Mouse (Mus musculus) central nervous system, embryonic 18 days (tissue): ENCODE data around the gene Nup107. TPM values are rescaled to one million over a fixed set of nuclear protein-coding genes. Genes with fewer than 3 reads are reported as not detected.

Experiments used
- polyA plus RNA-seq: library from polyadenylated mRNA; depleted of rRNA; stranded (reverse); fragments of >200 nt; gene quantifications from 2 replicates; pipeline ENCODE4 v1.2.3, GENCODE M21; 2012; rRNA removed

The Nup107 gene
- polyA plus RNA-seq = 31.6 and 32.7 TPM in 2 replicates

DNA sequence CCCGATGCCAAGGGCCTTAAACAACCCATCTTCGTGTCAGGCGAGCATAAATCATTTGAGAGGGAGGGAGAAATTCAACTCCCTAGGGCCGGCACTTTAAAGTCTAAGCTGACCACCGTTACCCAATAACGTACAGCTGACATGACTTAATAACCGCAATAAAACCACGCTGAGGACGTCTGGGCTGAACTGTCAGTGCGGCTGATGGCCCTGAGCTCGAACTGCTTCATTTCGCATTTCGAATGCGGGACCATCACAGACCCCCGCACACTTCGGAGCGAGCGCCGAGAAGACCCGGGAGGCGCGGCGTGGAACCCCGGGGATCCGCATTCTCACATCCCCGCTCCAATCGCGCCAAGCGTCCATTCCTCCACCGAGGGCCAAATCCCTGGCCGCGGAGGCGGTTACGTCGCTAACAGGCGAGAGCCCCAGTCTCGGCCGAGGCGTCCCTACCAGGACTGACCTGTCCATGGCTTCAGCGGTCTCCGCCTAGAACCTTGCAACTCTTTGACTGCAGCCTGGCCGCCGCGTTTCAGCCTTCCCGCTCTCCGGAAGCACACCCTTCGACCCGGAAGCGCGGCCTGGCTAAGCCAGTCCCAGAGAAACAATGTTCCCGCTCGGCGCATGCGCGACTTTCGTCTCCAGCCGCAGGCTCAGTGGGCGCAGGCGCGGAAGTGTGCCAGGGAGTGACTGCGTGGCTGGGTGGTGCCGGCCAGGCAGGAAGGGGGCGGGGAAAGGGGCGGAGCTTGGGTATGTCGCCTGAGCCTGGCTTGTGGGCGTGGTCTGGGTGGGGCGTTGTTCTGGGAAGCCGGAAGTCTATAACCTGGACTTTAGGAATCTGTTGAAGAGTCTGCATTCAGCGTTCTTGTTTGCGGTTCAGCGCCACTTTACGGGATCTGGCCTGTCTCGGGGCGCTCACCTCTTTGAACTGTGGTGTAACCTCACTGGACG is at the start of gene Nup107:
Gene Nup107 (minus strand): TSS at position 565 of the 951 bp plus-strand sequence.

DNA sequence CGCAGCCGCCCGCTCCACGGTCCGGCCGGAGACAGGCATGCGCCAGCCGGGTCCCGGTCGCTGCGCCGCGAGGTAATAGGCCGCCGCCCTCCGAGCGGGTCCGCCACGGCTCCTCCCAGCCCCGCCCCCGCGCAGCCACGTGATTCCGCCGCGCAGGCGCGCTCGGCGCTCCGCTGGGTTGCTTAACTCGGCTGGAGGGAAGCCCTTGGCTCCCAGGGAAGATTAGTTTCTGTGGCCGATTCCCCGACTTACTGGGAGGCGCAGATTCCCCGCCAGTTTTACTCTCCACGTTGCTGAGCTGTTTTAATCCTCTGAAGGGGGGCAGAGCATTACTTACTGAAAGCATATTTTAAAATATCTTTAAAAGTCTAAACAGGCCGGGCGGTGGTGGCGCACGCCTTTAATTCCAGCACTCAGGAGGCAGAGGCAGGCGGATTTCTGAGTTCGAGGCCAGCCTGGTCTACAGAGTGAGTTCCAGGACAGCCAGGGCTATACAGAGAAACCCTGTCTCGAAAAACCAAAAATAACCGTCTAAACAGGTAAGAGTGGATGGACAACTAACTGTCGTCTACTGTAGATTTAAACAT is 46.1 kb downstream of the Nup107 start, which contains the start of gene Slc35e3:
Gene Slc35e3 (minus strand): TSS at position 69 of the 587 bp plus-strand sequence.

DNA sequence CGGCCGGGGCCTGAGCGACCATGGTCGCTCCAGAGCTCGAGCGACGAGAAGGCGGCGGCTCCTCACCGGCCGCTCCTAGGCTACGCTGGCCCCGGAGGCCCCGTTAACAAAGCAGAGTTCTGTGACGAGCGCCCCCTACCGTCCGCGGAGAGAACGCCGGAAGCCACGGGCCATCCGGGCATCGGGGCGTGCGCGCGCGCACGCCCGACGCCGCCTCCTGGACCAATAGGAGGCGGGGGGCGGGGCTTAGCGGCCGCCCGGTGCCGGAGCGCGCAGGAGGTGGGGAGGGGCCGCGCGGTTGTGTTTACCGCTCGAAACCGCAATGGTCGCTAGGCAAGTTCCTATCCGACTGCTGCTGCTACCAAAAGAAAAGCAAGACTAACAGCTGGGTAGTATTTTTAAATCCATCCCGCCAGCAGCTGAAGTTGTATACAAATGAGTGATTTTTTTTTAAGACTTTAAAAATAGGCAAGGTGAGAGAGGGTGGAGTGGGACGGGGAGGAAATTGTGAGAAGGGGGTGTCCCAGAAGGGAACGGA is 81.8 kb downstream of the Nup107 start, which contains the start of gene Mdm2:
Gene Mdm2 (minus strand): TSS at position 155 of the 538 bp plus-strand sequence.

Other genes starting within 250 kb of the Nup107 start
- gene Cpm, start 163.2 kb downstream of the Nup107 start, polyA plus RNA-seq = 2.7 and 2.8 TPM in 2 replicates
- 58.5 and 62.0 TPM in 2 replicates for gene Mdm2, start 81.9 kb downstream of the Nup107 start, polyA plus RNA-seq
- 27.9 and 28.9 TPM in 2 replicates for gene Slc35e3, start 46.3 kb downstream of the Nup107 start, polyA plus RNA-seq
- gene Rap1b, start 53.3 kb upstream of the Nup107 start, polyA plus RNA-seq = 81.1 and 85.5 TPM in 2 replicates